Mouse (Mus musculus): ENCODE data around the gene Epn1. TPM values are rescaled to one million over a fixed set of nuclear protein-coding genes. Genes with fewer than 3 reads are reported as not detected.
"Not testable (repeated sequence)": the region's sequence is repeated elsewhere in the genome, so short reads cannot be mapped to it uniquely, and the experiment has no call there.

Epn1 gene
- polyA plus RNA-seq, 1 experiment = 68.8 TPM

GRCm38 (mm10) chr7:5074984-5075383 lies 5.1 kb upstream of the Epn1 start:
- H3K9me3 ChIP-seq (replicated peaks; ENCODE audit: control insufficient read depth, insufficient read depth, low read length, poor library complexity, severe bottlenecking) = no peaks in the 10 kb centered on the region
- H3K36me3 ChIP-seq (ENCODE audit: control insufficient read depth, insufficient read depth, low read length, poor library complexity, severe bottlenecking) = peaks cover 85% of the 10 kb centered on the region
- no peak for TF ChIP-seq POLR2A (IDR thresholded peaks at IDR 0.05; ENCODE audit: insufficient read depth, low read length)
- no peak for TF ChIP-seq CTCF (IDR thresholded peaks at IDR 0.05; ENCODE audit: low read depth, low read length)
- no peak for TF ChIP-seq EP300 (IDR thresholded peaks at IDR 0.05; ENCODE audit: insufficient read depth, low read depth, low read length)
- no peak overlapping the region for H3K9ac ChIP-seq (ENCODE audit: low read depth, poor library complexity, severe bottlenecking)
- no peaks in the 10 kb centered on the region for H3K27me3 ChIP-seq (ENCODE audit: control insufficient read depth, insufficient read depth, low read length, poor library complexity, severe bottlenecking)
- H3K4me3 ChIP-seq (ENCODE audit: low read depth, low read length) = no peak overlapping the region
- H3K27ac ChIP-seq (ENCODE audit: insufficient read depth, low read length) = no peak overlapping the region
- H3K4me1 ChIP-seq (ENCODE audit: control insufficient read depth, insufficient read depth, low read length) = no peaks in the 10 kb centered on the region

DNA sequence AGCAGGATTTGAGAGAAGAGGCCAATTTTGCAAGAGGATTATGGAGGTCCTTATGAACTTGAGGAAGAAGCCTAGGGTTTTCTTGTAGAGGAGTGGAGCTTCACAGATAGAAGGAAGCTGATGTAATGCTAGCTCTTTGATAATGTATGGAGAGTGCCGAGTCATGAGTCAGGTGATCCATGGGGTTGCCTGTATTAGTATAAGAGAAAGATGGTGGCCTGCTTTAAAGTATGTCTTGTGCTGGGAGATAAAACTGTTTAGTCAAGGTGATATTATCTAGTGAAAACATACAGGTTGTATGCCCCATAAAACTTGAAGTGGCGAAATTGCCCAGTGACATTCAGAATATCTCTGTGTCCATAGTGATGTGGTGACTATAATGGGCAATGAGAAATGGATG lies 3.1 kb upstream of the Epn1 start:
- Histone ChIP-seq H3K9ac (ENCODE audit: low read depth, poor library complexity, severe bottlenecking) (no peak overlapping the region), H3K27me3 (ENCODE audit: control insufficient read depth, insufficient read depth, low read length, poor library complexity, severe bottlenecking) (no peaks in the 10 kb centered on the region), H3K4me3 (ENCODE audit: low read depth, low read length) (no peak overlapping the region), H3K4me1 (ENCODE audit: control insufficient read depth, insufficient read depth, low read length) (no peaks in the 10 kb centered on the region), H3K36me3 (ENCODE audit: control insufficient read depth, insufficient read depth, low read length, poor library complexity, severe bottlenecking) (peaks cover 66% of the 10 kb centered on the region), H3K9me3 (replicated peaks; ENCODE audit: control insufficient read depth, insufficient read depth, low read length, poor library complexity, severe bottlenecking) (no peaks in the 10 kb centered on the region), H3K27ac (ENCODE audit: insufficient read depth, low read length) (peak overlapping the region; percentile 74; the same call in 1 of the 2 replicates)
- TF ChIP-seq POLR2A (IDR thresholded peaks at IDR 0.05; ENCODE audit: insufficient read depth, low read length) (no peak), CTCF (IDR thresholded peaks at IDR 0.05; ENCODE audit: low read depth, low read length) (no peak)

- H3K4me1 ChIP-seq (ENCODE audit: control insufficient read depth, insufficient read depth, low read length); H3K27me3 ChIP-seq (ENCODE audit: control insufficient read depth, insufficient read depth, low read length, poor library complexity, severe bottlenecking); H3K27ac ChIP-seq (ENCODE audit: insufficient read depth, low read length); H3K9me3 ChIP-seq (replicated peaks; ENCODE audit: control insufficient read depth, insufficient read depth, low read length, poor library complexity, severe bottlenecking): not testable (repeated sequence)
- peak overlapping the region; percentile 63 for H3K4me3 ChIP-seq (ENCODE audit: low read depth, low read length)
- H3K9ac ChIP-seq (ENCODE audit: low read depth, poor library complexity, severe bottlenecking) = 0 out of 2 replicates have a peak overlapping the region, but pooled peaks have one; percentile 35
- H3K36me3 ChIP-seq (ENCODE audit: control insufficient read depth, insufficient read depth, low read length, poor library complexity, severe bottlenecking) = peaks cover 44% of the 10 kb centered on the region
Observed at GRCm38 (mm10) chr7:5079365-5080009, 548 bp upstream of the Epn1 start.

DNA sequence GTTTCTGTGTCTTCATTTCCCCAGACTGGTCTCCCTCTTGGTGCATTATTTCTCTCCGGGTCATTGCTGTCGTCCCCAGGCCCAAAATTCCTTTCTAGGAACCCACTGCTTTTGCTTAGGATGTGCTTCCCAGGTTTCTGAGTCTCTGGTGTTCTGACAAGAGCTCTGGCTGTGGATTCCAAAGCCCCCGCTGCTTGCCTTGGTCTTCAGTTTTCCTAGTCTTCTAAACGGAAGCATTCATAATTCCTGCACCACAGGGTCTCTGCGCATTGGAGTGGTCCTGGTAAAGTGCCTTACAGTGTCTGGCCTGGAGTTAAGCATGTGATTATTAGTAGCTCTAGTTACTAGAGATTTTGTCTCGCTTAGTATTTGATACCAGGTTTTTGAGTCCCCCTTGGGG lies 780 bp downstream of the Epn1 start:
- peak overlapping the region; percentile 93 for H3K4me3 ChIP-seq (ENCODE audit: low read depth, low read length)
- TF ChIP-seq CTCF (IDR thresholded peaks at IDR 0.05; ENCODE audit: low read depth, low read length) = no peak
- no peak for TF ChIP-seq EP300 (IDR thresholded peaks at IDR 0.05; ENCODE audit: insufficient read depth, low read depth, low read length)
- TF ChIP-seq POLR2A (IDR thresholded peaks at IDR 0.05; ENCODE audit: insufficient read depth, low read length) = no peak
- H3K9me3 ChIP-seq (replicated peaks; ENCODE audit: control insufficient read depth, insufficient read depth, low read length, poor library complexity, severe bottlenecking) = no peaks in the 10 kb centered on the region
- H3K27me3 ChIP-seq (ENCODE audit: control insufficient read depth, insufficient read depth, low read length, poor library complexity, severe bottlenecking) = no peaks in the 10 kb centered on the region
- no peak overlapping the region for H3K27ac ChIP-seq (ENCODE audit: insufficient read depth, low read length)
- H3K9ac ChIP-seq (ENCODE audit: low read depth, poor library complexity, severe bottlenecking) = peak overlapping the region; percentile 75
- peaks cover 44% of the 10 kb centered on the region for H3K36me3 ChIP-seq (ENCODE audit: control insufficient read depth, insufficient read depth, low read length, poor library complexity, severe bottlenecking)
- H3K4me1 ChIP-seq (ENCODE audit: control insufficient read depth, insufficient read depth, low read length) = peaks cover 1% of the 10 kb centered on the region

GRCm38 (mm10) chr7:5081241-5081640 lies 1.2 kb downstream of the Epn1 start:
- no peak overlapping the region for H3K27ac ChIP-seq (ENCODE audit: insufficient read depth, low read length)
- H3K4me1 ChIP-seq (ENCODE audit: control insufficient read depth, insufficient read depth, low read length) = peaks cover 1% of the 10 kb centered on the region
- no peak overlapping the region for H3K4me3 ChIP-seq (ENCODE audit: low read depth, low read length)
- no peaks in the 10 kb centered on the region for H3K27me3 ChIP-seq (ENCODE audit: control insufficient read depth, insufficient read depth, low read length, poor library complexity, severe bottlenecking)
- no peaks in the 10 kb centered on the region for H3K9me3 ChIP-seq (replicated peaks; ENCODE audit: control insufficient read depth, insufficient read depth, low read length, poor library complexity, severe bottlenecking)
- peak overlapping the region; percentile 75 for H3K9ac ChIP-seq (ENCODE audit: low read depth, poor library complexity, severe bottlenecking)
- TF ChIP-seq POLR2A (IDR thresholded peaks at IDR 0.05; ENCODE audit: insufficient read depth, low read length) (no peak), CTCF (IDR thresholded peaks at IDR 0.05; ENCODE audit: low read depth, low read length) (no peak), EP300 (IDR thresholded peaks at IDR 0.05; ENCODE audit: insufficient read depth, low read depth, low read length) (no peak)
- H3K36me3 ChIP-seq (ENCODE audit: control insufficient read depth, insufficient read depth, low read length, poor library complexity, severe bottlenecking) = peaks cover 43% of the 10 kb centered on the region

DNA sequence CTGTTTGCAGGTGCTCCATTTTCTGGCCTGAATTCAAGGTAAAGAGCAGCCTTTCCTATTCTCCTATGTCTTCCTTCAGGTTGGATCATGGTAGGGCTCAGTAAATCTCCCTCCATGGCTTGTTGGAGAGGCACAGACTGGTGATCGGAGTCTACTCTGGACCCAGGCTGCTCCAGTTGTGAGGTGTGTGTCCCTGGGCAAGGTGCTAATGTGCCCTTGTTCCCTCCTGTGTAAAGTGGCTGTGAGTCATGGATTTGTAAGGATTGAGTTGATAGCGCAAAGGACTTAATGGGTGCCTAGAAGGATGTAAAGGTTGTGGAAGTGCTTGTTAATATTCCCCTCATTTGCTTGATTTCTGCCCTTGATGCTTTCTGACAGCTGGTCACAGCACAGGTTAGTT lies 1.9 kb downstream of the Epn1 start:
- no peaks in the 10 kb centered on the region for H3K27me3 ChIP-seq (ENCODE audit: control insufficient read depth, insufficient read depth, low read length, poor library complexity, severe bottlenecking)
- peaks cover 40% of the 10 kb centered on the region for H3K36me3 ChIP-seq (ENCODE audit: control insufficient read depth, insufficient read depth, low read length, poor library complexity, severe bottlenecking)
- H3K27ac ChIP-seq (ENCODE audit: insufficient read depth, low read length) = no peak overlapping the region
- H3K4me3 ChIP-seq (ENCODE audit: low read depth, low read length) = no peak overlapping the region
- no peak for TF ChIP-seq CTCF (IDR thresholded peaks at IDR 0.05; ENCODE audit: low read depth, low read length)
- no peak for TF ChIP-seq POLR2A (IDR thresholded peaks at IDR 0.05; ENCODE audit: insufficient read depth, low read length)
- TF ChIP-seq EP300 (IDR thresholded peaks at IDR 0.05; ENCODE audit: insufficient read depth, low read depth, low read length) = no peak
- no peaks in the 10 kb centered on the region for H3K9me3 ChIP-seq (replicated peaks; ENCODE audit: control insufficient read depth, insufficient read depth, low read length, poor library complexity, severe bottlenecking)
- H3K9ac ChIP-seq (ENCODE audit: low read depth, poor library complexity, severe bottlenecking) = no peak overlapping the region
- H3K4me1 ChIP-seq (ENCODE audit: control insufficient read depth, insufficient read depth, low read length) = peaks cover 1% of the 10 kb centered on the region

Measured in ES-Bruce4 (cell line).